Mouse (Mus musculus) liver, embryonic 14.5 days (tissue): ENCODE results near the gene Vamp4.

ENCODE experiments used
- CTCF ChIP-seq: IDR thresholded peaks from 2 replicates; pipeline ENCODE4 v1.5.1; 2016; ENCODE audit warnings: antibody characterized with exemption, low read depth, control low read depth
- EP300 ChIP-seq: IDR thresholded peaks from 2 replicates; pipeline ENCODE4 v1.6.1; 2016; ENCODE audit warnings: antibody characterized with exemption, low read depth

DNA sequence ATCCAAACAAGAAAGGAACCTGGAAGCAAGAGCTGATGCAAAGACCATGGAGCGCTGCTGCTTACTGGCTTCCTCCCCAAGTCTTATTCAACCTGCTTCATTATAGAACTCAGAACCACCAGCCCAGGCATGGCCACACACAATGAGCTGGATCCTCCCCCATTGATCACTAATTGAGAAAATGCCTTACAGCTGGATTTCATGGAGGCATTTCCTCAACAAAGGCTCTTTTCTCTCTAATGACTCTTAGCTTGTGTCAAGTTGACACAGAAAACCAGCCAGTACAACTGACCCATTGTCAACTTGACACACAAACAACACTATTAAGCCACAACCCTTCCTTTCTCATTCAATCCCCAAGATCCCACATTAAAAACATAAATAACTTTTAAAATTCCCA lies 39.6 kb upstream of the Vamp4 start:
- TF ChIP-seq CTCF (no peak), EP300 (no peak)
